Mouse (Mus musculus) heart, postnatal 0 days (tissue): ENCODE measurements at regions not wholly inside any gene's neighbourhood (a gene's known extent, or its start where the extent isn't known, plus 50 kb on each side); places are given as distances from the start of the nearest gene placed in this dataset.
A peak's percentile ranks its signal among the peaks of the same experiment; 100 is the strongest.
"Not testable (repeated sequence)": the region's sequence is repeated elsewhere in the genome, so short reads cannot be mapped to it uniquely, and the experiment has no call there.

Source experiments
- ATAC-seq: fragments of 200-750 bp; cut with Nextera tagmentation; 2 replicates; pipeline ENCODE4 v1.8.0; 2017; ENCODE audit warnings: low read depth, moderate number of reproducible peaks, moderate library complexity; ENCODE audit not compliant: insufficient read depth
- DNase-seq: peaks from one replicate; pipeline ENCODE4 v3.0.0-alpha.2; 2016; ENCODE audit warnings: low spot score
- H3K27ac ChIP-seq: fragments of 300-500 bp; sonication (generic); 2 replicates; pipeline ENCODE4 v1.5.1; 2014; ENCODE audit warnings: low read depth, mild to moderate bottlenecking
- H3K27me3 ChIP-seq: fragments of 300-500 bp; sonication (generic); 2 replicates; pipeline ENCODE4 v1.6.1; 2014; ENCODE audit warnings: low read length, mixed read lengths; ENCODE audit not compliant: control insufficient read depth, insufficient read depth
- H3K36me3 ChIP-seq: fragments of 300-500 bp; sonication (generic); replicated peaks from 2 replicates; pipeline ENCODE4 v1.6.1; 2014; ENCODE audit warnings: low read length, mixed read lengths; ENCODE audit not compliant: control insufficient read depth, insufficient read depth
- H3K4me1 ChIP-seq: fragments of 300-500 bp; sonication (generic); 2 replicates; pipeline ENCODE4 v1.6.1; 2014; ENCODE audit warnings: antibody characterized with exemption; ENCODE audit not compliant: control insufficient read depth, insufficient read depth
- H3K4me2 ChIP-seq: fragments of 300-500 bp; sonication (generic); 2 replicates; pipeline ENCODE4 v1.6.1; 2014; ENCODE audit warnings: low read depth, mild to moderate bottlenecking, low read length, moderate library complexity
- H3K4me3 ChIP-seq: fragments of 300-500 bp; sonication (generic); 2 replicates; pipeline ENCODE4 v1.5.1; 2014; ENCODE audit warnings: low read depth, low read length
- H3K9ac ChIP-seq: fragments of 300-500 bp; sonication (generic); replicated peaks from 2 replicates; pipeline ENCODE4 v1.6.1; 2014; ENCODE audit warnings: low read depth, low read length, mixed read lengths
- H3K9me3 ChIP-seq: fragments of 300-500 bp; sonication (generic); replicated peaks from 2 replicates; pipeline ENCODE4 v1.6.1; 2016; ENCODE audit warnings: low read length; ENCODE audit not compliant: control insufficient read depth
- CTCF ChIP-seq: IDR thresholded peaks from 2 replicates; pipeline ENCODE4 v1.5.1; 2016; ENCODE audit warnings: antibody characterized with exemption, control low read depth, low read depth
- EP300 ChIP-seq: IDR thresholded peaks from 2 replicates; pipeline ENCODE4 v1.6.1; 2016; ENCODE audit warnings: antibody characterized with exemption, low read depth
- WGBS: fragments of 180-500 bp; shearing (Covaris S2); extraction: QIAGEN DNeasy Blood & Tissue Kit; methylation state at CpG from one replicate; pipeline ENCODE4 v1.1.7; 2014; 5-methylcytosine and 5-hydroxymethylcytosine counted together

DNA sequence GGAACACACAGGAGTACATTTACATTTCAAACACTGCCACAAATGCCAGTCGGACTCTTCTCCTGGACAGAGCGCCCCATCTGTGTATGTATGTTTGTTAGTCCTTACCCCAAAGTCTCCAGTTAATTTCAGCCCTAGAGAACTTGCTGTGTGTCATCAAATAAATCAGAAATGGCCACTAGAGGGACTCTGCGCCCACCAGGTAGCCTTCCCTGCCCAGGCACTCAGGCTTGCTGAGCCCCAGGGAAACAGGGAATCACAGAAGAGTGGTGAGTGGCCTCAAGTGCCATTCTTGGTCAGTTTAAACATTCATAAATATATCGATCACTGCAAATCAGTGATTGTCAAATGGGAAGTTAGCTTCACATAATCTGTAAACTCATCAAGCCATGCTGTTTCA lies 102.8 kb upstream of the Ube2dnl1 start:
- H3K36me3 ChIP-seq, H3K9me3 ChIP-seq, H3K27me3 ChIP-seq, DNase-seq, H3K27ac ChIP-seq, H3K4me2 ChIP-seq, H3K4me1 ChIP-seq, H3K4me3 ChIP-seq, H3K9ac ChIP-seq: not testable (repeated sequence)
- ATAC-seq = peak; percentile 70; the same call in 1 of the 2 replicates
- 35% methylated on average over 4 of the region's 4 CpGs for WGBS

DNA sequence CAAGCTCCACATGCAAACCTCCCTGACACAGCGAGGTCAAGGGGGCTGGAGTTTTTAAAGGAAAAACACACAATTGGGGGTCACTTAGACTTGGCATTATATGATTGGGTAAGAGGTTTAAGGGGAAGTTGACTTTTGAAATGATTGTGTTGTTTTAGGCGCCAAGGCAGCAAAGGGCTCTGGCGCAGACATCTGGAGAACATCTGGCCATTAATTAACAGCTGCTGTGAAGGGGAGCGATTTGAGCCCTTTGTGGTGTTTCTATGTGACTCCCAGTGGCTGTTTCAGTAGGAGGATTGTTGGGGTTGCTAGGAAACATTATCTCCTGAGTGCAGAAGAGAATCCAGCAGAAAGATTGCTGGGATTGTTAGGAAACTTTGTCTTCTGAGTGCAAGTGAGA lies 88.5 kb upstream of the Ube2dnl1 start:
- H3K4me1 ChIP-seq = no peaks in the 10 kb centered on the region
- DNase-seq = no peak
- ATAC-seq = no peak
- no peak overlapping the region for H3K4me3 ChIP-seq
- no peak overlapping the region for H3K27ac ChIP-seq
- no peak for TF ChIP-seq CTCF
- no peak for TF ChIP-seq EP300
- no peaks in the 10 kb centered on the region for H3K27me3 ChIP-seq
- H3K4me2 ChIP-seq = no peak overlapping the region
- H3K36me3 ChIP-seq = no peaks in the 10 kb centered on the region
- H3K9ac ChIP-seq = no peak overlapping the region
- H3K9me3 ChIP-seq = no peaks in the 10 kb centered on the region
- 34% methylated on average over 4 of the region's 4 CpGs for WGBS

DNA sequence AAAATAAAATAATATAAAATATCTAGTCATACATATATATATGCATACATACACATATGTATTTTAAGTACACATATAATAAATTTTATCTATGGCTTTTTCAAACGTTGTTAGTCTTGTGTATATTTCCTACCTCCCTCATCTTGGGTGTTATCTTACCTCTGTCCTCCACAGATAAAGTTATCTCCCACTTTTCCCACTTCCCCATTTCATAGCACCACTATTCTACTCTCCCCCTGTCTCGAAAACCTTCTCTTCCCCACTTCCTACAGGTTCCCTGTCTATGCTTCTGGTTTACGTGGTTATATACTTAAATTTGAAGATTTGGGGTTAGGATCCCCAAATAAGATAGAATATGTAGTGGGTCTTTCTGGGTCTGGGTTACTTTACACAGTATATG lies 67.9 kb upstream of the Ube2dnl1 start:
- H3K36me3 ChIP-seq = no peaks in the 10 kb centered on the region
- H3K27me3 ChIP-seq = no peaks in the 10 kb centered on the region
- no peak for DNase-seq
- ATAC-seq = no peak
- H3K9ac ChIP-seq = no peak overlapping the region
- H3K9me3 ChIP-seq = 0 out of 2 replicates have a peak, but pooled peaks cover 4% of the 10 kb centered on the region
- H3K4me3 ChIP-seq = no peak overlapping the region
- no peak overlapping the region for H3K27ac ChIP-seq
- no peak overlapping the region for H3K4me2 ChIP-seq
- H3K4me1 ChIP-seq = no peaks in the 10 kb centered on the region
- TF ChIP-seq CTCF (no peak), EP300 (no peak)
- WGBS = 52% methylated on average over 3 of the region's 3 CpGs

DNA sequence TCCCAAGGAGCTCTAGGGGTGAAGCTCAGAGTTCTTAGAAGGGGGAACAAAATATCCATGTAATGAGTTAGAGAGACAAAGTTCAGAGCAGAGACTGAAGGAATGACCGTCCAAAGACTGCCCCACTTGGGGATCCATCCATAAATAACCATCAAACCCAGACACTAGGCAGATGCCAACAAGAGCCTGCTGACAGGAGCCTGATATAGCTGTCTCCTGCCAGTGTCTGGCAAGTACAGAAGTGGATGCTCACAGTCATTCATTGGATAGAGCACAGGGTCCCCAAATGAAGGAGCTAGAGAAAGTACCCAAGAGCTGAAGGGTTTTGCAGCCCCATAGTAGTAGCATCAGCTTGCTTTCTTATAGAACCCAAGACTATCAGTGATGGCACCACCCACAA lies 61.3 kb upstream of the Ube2dnl1 start:
- Histone ChIP-seq H3K4me1 (no peaks in the 10 kb centered on the region), H3K27me3 (no peaks in the 10 kb centered on the region), H3K27ac (no peak overlapping the region), H3K4me2 (no peak overlapping the region), H3K4me3 (no peak overlapping the region), H3K36me3 (no peaks in the 10 kb centered on the region), H3K9me3 (no peaks in the 10 kb centered on the region), H3K9ac (no peak overlapping the region)
- no peak for TF ChIP-seq CTCF
- TF ChIP-seq EP300 = no peak
- peak; percentile 63 for ATAC-seq
- 32% methylated on average over 1 of the region's 1 CpGs for WGBS
- DNase-seq = no peak
